Mouse (Mus musculus) lung, adult 2 months (tissue): ENCODE measurements around the gene Awat1.
A peak's percentile ranks its signal among the peaks of the same experiment; 100 is the strongest.

ENCODE experiments used
- CTCF ChIP-seq: fragments of 200-500 bp; IDR thresholded peaks from 2 replicates; pipeline ENCODE4 v1.5.1; 2011; ENCODE audit warnings: mild to moderate bottlenecking, low read length, control low read depth; ENCODE audit not compliant: insufficient read depth
- POLR2A ChIP-seq: fragments of 200-500 bp; IDR thresholded peaks from 2 replicates; pipeline ENCODE4 v1.6.1; 2011; ENCODE audit warnings: low read depth, mild to moderate bottlenecking, control low read depth, low read length, borderline replicate concordance; ENCODE audit errors: extremely low read depth

DNA sequence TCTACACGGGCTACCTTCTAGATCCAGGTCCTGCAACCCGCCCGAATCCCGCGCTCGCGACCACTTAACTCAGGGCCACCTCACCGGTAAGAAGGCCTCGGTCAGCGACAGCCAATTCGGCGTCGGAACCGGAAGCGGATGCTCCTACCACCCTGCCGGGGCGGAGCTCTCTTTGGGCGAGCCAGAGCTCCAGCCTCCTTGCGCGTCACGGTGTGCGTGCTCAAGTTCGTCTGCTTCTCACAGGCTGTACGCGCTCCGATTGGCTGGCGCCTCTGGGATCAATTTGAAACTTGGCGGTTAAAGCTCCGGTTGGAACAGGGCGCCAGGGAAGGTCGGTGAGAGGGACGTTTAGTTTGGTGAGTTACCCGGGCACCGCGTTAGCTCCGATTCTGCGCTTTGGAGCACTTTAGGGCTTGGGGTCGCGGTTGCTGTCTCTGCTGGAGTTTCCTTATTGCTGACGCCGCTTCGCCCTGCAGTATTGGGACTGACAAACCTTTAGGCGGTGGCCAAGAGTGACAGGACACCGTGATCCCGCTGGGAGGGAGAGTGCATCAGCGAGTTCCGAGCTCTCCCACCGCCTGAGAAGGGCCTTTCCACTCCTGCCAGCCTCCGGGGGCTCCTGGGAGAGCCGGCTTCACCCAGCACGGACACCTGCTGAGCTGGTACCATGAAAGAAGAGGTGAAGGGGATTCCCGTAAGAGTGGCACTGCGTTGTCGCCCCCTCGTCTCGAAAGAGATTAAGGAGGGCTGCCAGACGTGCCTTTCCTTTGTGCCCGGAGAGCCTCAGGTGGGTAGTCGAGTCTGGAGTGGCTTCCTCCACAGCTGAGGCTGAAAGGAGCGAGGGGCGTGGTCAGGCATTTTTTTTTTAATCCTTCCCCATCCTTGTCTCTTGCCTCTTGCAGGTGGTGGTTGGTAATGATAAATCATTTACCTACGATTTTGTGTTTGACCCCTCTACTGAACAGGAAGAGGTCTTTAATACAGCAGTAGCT, 54.0 kb downstream of the Awat1 start, which contains the start of gene Pdzd11:
- TF ChIP-seq POLR2A (peak; percentile 76; the same call in 1 of the 2 replicates), CTCF (no peak)
